Mouse (Mus musculus) kidney, embryonic 14.5 days (tissue): ENCODE measurements around the gene Ptcra. TPM values are rescaled to one million over a fixed set of nuclear protein-coding genes. Genes with fewer than 3 reads are reported as not detected.

Source experiments
- ATAC-seq: fragments of 200-750 bp; cut with Nextera tagmentation; 2 replicates; pipeline ENCODE4 v1.8.0; 2017; ENCODE audit warnings: moderate number of reproducible peaks, mild to moderate bottlenecking, moderate TSS enrichment, moderate library complexity; ENCODE audit not compliant: low FRiP score, low TSS enrichment
- H3K27ac ChIP-seq: fragments of 300-500 bp; sonication (generic); 2 replicates; pipeline ENCODE4 v1.5.1; 2014; ENCODE audit warnings: low read depth, mild to moderate bottlenecking, low read length, moderate library complexity, mixed read lengths
- H3K27me3 ChIP-seq: fragments of 300-500 bp; sonication (generic); 2 replicates; pipeline ENCODE4 v1.6.1; 2014; ENCODE audit warnings: mild to moderate bottlenecking, low read length; ENCODE audit not compliant: control insufficient read depth, insufficient read depth
- H3K36me3 ChIP-seq: fragments of 300-500 bp; sonication (generic); 2 replicates; pipeline ENCODE4 v1.6.1; 2014; ENCODE audit warnings: low read length, mixed read lengths; ENCODE audit not compliant: control insufficient read depth, insufficient read depth
- H3K4me1 ChIP-seq: fragments of 300-500 bp; sonication (generic); 2 replicates; pipeline ENCODE4 v1.6.1; 2014; ENCODE audit warnings: low read length, mixed read lengths; ENCODE audit not compliant: control insufficient read depth, insufficient read depth
- H3K4me2 ChIP-seq: fragments of 300-500 bp; sonication (generic); replicated peaks from 2 replicates; pipeline ENCODE4 v1.6.1; 2014; ENCODE audit warnings: low read depth, mild to moderate bottlenecking, low read length
- H3K4me3 ChIP-seq: fragments of 300-500 bp; sonication (generic); 2 replicates; pipeline ENCODE4 v1.5.1; 2014; ENCODE audit warnings: mild to moderate bottlenecking, low read length
- H3K9ac ChIP-seq: fragments of 300-500 bp; sonication (generic); 2 replicates; pipeline ENCODE4 v1.6.1; 2014; ENCODE audit warnings: low read depth, mild to moderate bottlenecking, low read length, moderate library complexity
- H3K9me3 ChIP-seq: fragments of 300-500 bp; sonication (generic); 2 replicates; pipeline ENCODE4 v1.6.1; 2016; ENCODE audit warnings: low read length; ENCODE audit not compliant: control insufficient read depth
- WGBS: fragments of 180-500 bp; shearing (Covaris S2); extraction: QIAGEN DNeasy Blood & Tissue Kit; methylation state at CpG from one replicate; pipeline ENCODE4 v1.1.7; 2014; 5-methylcytosine and 5-hydroxymethylcytosine counted together
- polyA plus RNA-seq: library from polyadenylated mRNA; unstranded; fragments of >200 nt; fragmentation: Nextera tagmentation; extraction: Ambion mirVana; gene quantifications from 2 replicates; pipeline ENCODE4 v1.2.1, GENCODE M21; 2014

The Ptcra gene
- polyA plus RNA-seq: 0.38 and 0.56 TPM in 2 replicates

DNA sequence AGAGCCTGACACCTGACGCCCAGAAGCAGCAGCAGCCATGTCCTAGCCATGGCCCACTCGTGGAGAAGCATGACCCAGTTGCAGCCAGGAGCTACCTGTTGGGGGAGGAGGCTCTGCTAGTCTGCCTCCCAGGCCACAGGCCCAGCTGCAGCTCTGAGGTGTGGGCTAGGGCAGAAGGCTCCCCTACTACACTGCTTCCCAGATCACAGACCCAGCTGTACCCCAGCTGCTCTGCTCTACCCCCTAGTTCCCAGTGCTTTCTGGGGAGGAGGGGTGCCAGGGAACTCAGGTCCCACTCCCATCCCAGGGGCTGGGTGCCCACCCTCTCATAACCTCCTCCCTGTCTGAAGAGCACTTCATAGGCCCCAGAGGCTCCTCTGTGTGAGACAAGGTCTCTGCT lies at the start of gene Ptcra:
Gene Ptcra, minus strand, starts transcription at position 169 of the 400 bp plus-strand sequence.
- ATAC-seq: no peak
- no peaks in the 10 kb centered on the region for H3K27me3 ChIP-seq
- H3K9me3 ChIP-seq: no peaks in the 10 kb centered on the region
- H3K27ac ChIP-seq: no peak within 1 kb of the TSS
- H3K9ac ChIP-seq: no peak within 1 kb of the TSS
- 52% methylated on average over 2 of the region's 2 CpGs for WGBS
- H3K4me1 ChIP-seq: no peaks in the 10 kb centered on the region
- no peaks in the 10 kb centered on the region for H3K36me3 ChIP-seq
- H3K4me3 ChIP-seq: no peak within 1 kb of the TSS
- no peak within 1 kb of the TSS for H3K4me2 ChIP-seq

DNA sequence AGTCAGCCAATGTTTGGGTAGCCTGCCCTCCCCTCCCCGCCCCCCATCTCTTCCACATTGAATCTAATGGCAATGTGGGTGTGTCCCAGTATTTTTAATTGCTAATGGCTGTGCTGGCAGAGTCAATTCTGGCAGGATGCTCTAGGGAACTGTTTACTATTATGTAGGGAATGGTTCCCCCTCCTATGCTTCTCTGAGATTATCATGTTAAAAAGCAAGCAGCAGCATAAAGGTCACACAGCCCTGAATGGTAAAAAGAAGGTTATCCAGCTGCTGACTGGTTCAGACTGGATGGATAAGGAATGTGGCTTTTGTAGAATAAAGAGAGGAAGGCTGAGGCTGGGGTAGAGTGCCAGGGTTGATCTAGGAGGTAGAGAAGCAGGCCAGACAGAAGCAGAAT lies 48.9 kb upstream of the Ptcra start:
- H3K4me2 ChIP-seq: no peak overlapping the region
- H3K9ac ChIP-seq: no peak overlapping the region
- ATAC-seq: no peak
- H3K36me3 ChIP-seq: peaks cover 31% of the 10 kb centered on the region
- H3K4me1 ChIP-seq: no peaks in the 10 kb centered on the region
- no peak overlapping the region for H3K27ac ChIP-seq
- H3K27me3 ChIP-seq: no peaks in the 10 kb centered on the region
- no peak overlapping the region for H3K4me3 ChIP-seq
- WGBS: 91% methylated on average over 1 of the region's 1 CpGs
- H3K9me3 ChIP-seq: no peaks in the 10 kb centered on the region

DNA sequence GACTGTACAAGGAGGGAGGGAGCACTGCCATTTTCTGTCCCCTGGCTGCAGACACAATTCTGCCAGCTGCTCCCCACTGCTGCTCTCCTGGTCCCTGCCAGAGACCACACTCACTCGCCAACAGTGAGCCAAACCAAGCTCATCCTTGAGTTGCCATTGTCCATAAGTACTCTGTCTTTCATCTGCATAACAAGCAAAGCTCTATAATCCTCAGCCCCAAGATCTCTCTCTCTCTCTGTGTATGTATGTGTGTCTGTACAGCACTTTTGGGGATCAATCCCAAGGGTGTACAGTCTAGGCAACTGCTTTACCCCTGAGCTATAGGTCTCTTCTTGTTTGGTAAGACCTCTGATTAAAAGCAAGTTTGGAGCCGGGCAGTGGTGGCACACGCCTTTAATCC lies 47.2 kb upstream of the Ptcra start:
- Histone ChIP-seq H3K4me2 (no peak overlapping the region), H3K9me3 (no peaks in the 10 kb centered on the region), H3K4me3 (no peak overlapping the region), H3K4me1 (no peaks in the 10 kb centered on the region), H3K27me3 (no peaks in the 10 kb centered on the region), H3K27ac (no peak overlapping the region), H3K9ac (no peak overlapping the region), H3K36me3 (peaks cover 41% of the 10 kb centered on the region)
- no peak for ATAC-seq
- 87% methylated on average over 3 of the region's 3 CpGs for WGBS

DNA sequence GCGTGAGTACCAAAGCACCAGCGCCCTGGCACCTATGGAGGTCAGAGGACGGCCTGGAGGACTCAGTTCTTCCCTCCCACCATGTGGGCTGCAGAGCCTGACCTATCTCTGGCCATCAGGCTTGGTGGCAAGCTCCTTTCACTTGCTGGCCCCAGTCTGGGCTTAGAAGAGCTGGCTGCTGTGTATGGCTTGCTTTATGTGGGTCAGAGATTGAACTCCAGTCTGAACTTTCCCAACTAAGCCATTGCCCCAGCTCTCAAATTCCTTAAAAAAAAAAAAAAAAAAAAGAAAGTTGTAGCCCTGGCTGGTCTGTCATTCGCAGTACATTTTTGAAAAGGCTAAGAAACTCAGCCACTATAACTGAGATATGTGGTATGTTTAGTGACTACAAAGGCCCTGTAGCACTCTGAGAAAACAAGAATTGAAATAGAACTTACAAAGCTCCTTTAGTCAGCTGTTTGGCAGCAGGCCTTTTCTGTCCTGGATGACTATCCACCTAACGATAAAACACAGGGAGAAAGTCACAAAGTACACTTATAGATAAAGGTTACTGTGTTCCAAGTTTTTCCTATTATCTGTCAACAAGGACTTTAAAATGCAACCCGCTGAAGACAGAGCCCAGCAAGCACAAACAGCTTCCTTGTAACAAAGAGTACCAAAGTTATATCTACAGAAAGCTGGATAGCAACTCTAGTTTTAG lies 45.8 kb upstream of the Ptcra start:
- H3K9ac ChIP-seq: no peak overlapping the region
- ATAC-seq: no peak
- H3K27ac ChIP-seq: no peak overlapping the region
- WGBS: 88% methylated on average over 6 of the region's 6 CpGs
- no peak overlapping the region for H3K4me3 ChIP-seq
- no peak overlapping the region for H3K4me2 ChIP-seq
- no peaks in the 10 kb centered on the region for H3K9me3 ChIP-seq
- H3K36me3 ChIP-seq: peaks cover 41% of the 10 kb centered on the region
- H3K27me3 ChIP-seq: no peaks in the 10 kb centered on the region
- no peaks in the 10 kb centered on the region for H3K4me1 ChIP-seq

DNA sequence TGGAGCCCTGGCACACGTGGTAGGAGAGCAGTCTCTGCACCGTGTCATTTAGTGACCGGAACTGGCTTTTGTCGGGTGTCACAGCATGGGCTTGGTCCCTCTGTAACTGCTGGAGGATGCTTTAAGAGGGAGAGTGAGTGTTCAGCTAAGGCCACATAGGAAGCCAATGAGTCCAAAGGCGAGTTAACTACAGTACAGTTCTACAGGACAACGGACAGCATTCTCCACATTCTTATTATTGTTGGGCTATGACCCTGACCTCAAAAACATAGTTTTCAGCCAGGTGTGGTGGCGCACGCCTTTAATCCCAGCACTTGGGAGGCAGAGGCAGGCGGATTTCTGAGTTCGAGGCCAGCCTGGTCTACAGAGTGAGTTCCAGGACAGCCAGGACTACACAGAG lies 44.9 kb upstream of the Ptcra start:
- Histone ChIP-seq H3K4me3 (no peak overlapping the region), H3K27ac (no peak overlapping the region), H3K4me2 (no peak overlapping the region), H3K9ac (no peak overlapping the region), H3K36me3 (peaks cover 41% of the 10 kb centered on the region), H3K27me3 (no peaks in the 10 kb centered on the region), H3K9me3 (no peaks in the 10 kb centered on the region), H3K4me1 (no peaks in the 10 kb centered on the region)
- no peak for ATAC-seq
- WGBS: 92% methylated on average over 10 of the region's 10 CpGs

DNA sequence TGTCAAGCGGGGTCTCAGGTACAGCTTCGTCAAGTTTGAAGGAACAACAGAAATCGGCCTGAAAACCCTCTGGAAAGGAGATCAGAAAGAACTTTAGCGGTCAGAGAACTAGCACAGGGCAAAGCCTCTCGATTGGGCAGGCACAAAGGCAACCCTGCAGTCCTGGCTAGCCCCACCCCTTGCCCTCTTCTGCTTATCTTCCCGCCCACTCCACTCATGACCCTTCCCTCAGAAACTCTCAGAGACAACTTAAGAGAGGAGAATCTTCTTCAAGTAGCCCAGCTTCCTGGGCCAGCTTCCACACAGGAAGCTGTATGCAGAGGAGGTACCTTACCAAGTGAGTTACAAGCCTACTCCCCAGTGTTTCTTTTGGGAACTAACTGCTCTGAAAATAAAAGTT lies 38.2 kb upstream of the Ptcra start:
- no peaks in the 10 kb centered on the region for H3K27me3 ChIP-seq
- no peak overlapping the region for H3K9ac ChIP-seq
- no peaks in the 10 kb centered on the region for H3K9me3 ChIP-seq
- H3K4me2 ChIP-seq: no peak overlapping the region
- peaks cover 20% of the 10 kb centered on the region for H3K36me3 ChIP-seq
- H3K27ac ChIP-seq: no peak overlapping the region
- 0 out of 2 replicates have a peak, but pooled peaks cover 5% of the 10 kb centered on the region for H3K4me1 ChIP-seq
- WGBS: 85% methylated on average over 6 of the region's 6 CpGs
- ATAC-seq: no peak
- no peak overlapping the region for H3K4me3 ChIP-seq

DNA sequence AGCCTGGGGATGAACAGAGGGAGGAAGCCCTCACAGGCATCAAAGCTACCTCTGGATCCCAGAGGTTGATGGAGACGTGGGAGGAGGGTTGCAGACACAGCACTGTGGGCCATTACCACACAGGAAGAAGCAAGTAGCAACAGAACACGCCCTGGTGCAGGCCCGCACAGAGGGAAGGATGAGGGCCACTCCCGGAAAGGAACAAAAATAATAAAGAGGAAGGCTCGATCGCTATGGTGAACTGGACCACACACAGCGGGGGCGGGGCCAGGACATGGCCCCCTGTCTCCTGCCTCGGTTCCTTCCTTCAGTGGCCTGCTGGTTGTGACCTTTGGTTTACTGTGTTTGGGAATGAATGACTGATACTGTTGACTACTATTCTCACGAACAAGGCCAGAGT lies 36.2 kb upstream of the Ptcra start:
- Histone ChIP-seq H3K27ac (no peak overlapping the region), H3K9me3 (no peaks in the 10 kb centered on the region), H3K27me3 (no peaks in the 10 kb centered on the region), H3K36me3 (peaks cover 15% of the 10 kb centered on the region), H3K4me2 (no peak overlapping the region), H3K9ac (no peak overlapping the region), H3K4me1 (0 out of 2 replicates have a peak, but pooled peaks cover 5% of the 10 kb centered on the region), H3K4me3 (no peak overlapping the region)
- no peak for ATAC-seq
- WGBS: 72% methylated on average over 10 of the region's 10 CpGs

DNA sequence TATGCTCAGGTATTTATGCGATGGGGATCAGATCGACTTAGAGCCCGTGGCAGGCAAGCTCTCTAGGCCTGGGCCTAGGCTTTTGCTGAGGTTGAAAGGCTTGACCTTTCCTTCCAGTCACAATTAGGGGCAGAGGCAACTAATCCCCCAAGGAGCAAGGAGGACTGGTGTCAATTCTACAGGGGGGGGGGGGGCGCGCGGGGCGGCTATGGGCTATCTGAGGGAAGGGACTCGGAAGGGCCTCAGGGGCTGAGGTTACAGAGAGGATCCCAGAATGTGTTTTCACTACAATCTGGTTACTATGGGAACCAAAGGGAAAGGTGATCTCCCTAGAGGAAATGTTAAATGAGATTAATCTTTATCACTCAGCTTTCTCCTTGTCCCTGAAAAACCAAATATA lies 33.9 kb upstream of the Ptcra start:
- WGBS: 24% methylated on average over 8 of the region's 8 CpGs
- 0 out of 2 replicates have a peak, but pooled peaks have one; percentile 40 for ATAC-seq

GRCm38 (mm10) chr17:46796743-46797142 lies 33.2 kb upstream of the Ptcra start:
- H3K9me3 ChIP-seq: no peaks in the 10 kb centered on the region
- 78% methylated on average over 4 of the region's 4 CpGs for WGBS
- H3K4me2 ChIP-seq: no peak overlapping the region
- H3K27me3 ChIP-seq: no peaks in the 10 kb centered on the region
- H3K4me1 ChIP-seq: 0 out of 2 replicates have a peak, but pooled peaks cover 5% of the 10 kb centered on the region
- H3K27ac ChIP-seq: no peak overlapping the region; the same call in 1 of the 2 replicates
- H3K4me3 ChIP-seq: no peak overlapping the region
- H3K36me3 ChIP-seq: peaks cover 15% of the 10 kb centered on the region
- no peak for ATAC-seq
- no peak overlapping the region for H3K9ac ChIP-seq

More for the DNA sequence above, 33.9 kb upstream of the Ptcra start:
- Histone ChIP-seq H3K9ac (no peak overlapping the region), H3K4me2 (no peak overlapping the region), H3K27ac (no peak overlapping the region; the same call in 1 of the 2 replicates), H3K4me3 (no peak overlapping the region), H3K9me3 (no peaks in the 10 kb centered on the region), H3K36me3 (peaks cover 15% of the 10 kb centered on the region), H3K27me3 (no peaks in the 10 kb centered on the region), H3K4me1 (0 out of 2 replicates have a peak, but pooled peaks cover 5% of the 10 kb centered on the region)
